Mouse (Mus musculus) spleen, postnatal 36 days (tissue): ENCODE measurements around the gene Arhgap10.

Source experiments
- DNase-seq, 2 experiments: peaks; one replicate each; pipeline ENCODE4 v3.0.0; 2022; ENCODE audit warnings: low spot score in 2 of 2, mixed read lengths in 1 of 2

Arhgap10 gene

DNA sequence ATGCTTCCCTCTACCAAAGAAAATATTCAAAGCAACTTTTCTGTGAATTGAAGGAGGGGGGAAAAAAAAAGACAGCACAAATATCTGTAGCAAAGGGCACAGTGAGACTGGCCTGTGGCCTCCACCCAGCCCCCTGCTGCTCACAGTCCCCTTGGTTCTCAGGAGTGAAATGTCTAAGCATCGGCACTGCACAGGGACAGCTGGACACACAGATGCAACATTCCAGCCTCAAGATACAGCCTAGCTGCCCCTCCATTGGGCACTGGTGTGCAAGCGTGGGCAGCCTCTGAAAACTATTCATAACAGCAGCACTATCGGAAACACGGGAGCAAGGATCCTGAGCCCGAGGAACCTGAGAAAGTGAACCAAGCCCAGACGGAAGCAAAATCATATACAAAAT lies 113.7 kb downstream of the Arhgap10 start:
- DNase-seq, result no peak

DNA sequence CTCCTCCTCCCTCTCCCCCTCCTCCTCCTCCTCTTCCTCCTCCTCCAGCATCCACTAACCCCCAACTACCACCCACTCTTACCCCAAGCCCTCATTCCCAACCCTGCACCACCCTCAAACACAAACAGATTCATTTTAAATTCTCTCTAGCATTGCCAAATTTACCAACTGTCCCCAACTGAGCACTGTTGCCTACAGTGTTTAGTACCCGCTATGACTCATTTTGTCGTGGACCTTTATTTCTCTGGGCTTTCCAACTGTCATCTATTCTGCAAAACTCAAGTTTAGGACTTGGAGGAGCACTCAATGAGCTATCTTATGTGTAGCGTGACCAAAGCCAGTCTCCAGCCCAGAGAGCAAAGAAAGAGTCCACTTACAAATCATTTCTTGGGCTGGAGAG lies 115.8 kb downstream of the Arhgap10 start:
- DNase-seq, result no peak

DNA sequence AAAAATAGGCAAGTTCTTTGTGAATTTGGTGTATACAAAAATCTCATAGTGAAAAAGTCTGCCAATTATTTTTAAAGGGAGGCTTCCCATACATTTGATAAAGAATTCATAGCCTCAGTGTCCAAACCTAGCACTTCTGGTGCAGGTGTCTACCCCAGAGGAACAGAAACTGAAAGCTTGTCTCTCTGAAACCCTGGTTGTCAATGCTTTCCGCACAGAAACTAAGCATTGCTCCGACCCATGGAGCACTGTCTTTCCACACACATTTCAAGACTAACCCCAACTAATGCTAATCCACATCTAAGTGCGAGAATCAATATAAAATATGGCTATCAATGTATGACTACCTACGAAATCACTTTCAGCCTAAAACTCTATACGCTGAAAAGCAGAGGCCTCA lies 116.6 kb downstream of the Arhgap10 start:
- DNase-seq, result peak; percentile 38 to 39

DNA sequence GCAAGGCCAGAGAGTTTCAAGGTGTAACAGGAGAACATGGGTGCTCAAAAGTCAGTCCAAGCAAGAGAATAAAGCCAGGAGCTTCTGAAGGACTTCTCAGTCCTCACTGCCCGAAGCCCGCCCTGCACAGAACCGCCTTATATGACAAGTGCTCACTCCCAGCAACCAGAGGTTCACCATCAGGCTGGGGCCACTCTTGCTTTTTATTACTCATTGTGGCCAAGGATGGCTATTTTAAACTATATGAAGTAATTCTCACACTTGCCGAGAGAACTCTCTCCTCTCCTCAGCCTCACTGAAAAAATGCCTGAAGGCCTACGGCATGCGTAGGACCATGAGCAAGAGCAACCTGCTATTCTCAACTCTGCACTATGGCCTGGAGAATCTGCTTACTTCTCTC lies 133.7 kb downstream of the Arhgap10 start:
- DNase-seq, result no peak

DNA sequence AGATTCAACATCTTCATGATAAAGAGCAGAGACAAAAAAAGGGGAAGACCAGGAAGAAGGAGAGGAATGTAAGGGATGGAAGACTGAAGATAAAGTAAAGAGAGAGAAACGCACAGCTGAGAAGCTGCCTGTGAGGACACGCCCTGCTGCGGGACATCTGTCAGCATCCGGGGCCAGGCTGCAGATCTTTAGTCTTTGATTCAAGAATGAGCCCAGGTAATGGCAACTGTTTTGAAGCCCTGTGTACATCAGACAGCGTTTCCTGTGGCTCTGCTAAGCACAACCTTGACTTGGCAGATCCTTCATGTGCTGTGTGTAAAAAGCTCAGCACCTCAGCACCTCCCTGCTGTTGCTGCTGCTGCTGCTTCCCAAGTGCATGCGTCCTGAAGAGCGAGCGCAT lies 134.1 kb downstream of the Arhgap10 start:
- no peak for DNase-seq

DNA sequence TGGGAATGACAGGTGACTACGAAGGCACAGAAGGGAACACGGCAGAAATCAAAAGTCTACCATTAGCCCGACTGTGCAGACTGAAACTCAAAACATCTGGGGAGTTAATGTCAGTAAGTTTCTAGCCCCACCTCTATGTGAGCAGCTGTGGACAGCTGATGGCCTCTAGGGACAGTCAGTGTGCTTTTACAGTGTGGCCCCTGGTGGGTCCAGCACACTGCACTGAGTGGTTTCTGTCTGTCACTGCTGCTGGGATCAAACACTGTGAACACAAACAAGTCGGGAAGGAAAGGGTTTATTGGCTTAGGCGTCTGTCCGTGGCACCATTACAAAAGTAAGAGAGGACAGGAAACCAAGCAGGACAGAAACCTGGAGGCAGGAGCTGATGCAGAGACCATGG lies 136.9 kb downstream of the Arhgap10 start:
- DNase-seq, result no peak

DNA sequence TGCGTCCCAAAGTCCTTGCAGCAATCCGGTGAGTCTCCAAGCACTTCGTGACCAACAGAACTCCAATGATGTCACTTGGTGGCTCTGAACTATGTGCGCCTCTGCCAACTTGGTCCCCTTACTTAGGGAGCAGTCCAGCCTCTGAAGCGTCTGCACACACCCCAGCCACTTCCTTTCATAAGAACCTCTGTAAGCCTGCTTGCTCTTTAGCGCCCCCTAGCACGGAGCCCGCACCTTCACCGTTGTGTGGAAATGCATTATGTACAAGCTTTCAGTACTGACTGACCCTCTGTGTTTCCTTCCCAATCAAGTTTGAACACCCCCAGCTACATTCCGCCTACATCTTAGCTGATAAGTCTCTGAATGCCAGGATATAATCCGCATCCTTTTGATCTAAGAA lies 138.5 kb downstream of the Arhgap10 start:
- DNase-seq, result peak in 1 of 2 experiments; percentile 41

DNA sequence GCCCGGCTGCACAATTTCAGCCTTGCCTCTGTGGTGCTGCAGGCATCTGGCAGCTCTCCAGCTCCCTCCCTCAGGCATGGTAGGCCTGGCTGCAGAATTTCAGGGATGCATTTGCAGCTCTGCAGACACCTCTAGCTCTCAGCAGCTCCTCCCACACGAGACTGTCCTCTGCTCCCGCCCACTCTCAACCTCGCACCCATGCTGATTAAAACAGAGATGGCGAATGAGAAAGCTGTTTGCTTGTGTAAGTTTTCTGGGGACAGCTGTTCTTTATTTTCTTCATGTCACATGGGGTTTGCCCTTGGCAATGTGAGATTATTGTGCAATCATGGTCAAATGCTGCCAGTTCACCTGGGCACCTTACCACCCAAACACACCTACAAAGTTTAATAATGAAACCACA lies 141.3 kb downstream of the Arhgap10 start:
- no peak for DNase-seq

DNA sequence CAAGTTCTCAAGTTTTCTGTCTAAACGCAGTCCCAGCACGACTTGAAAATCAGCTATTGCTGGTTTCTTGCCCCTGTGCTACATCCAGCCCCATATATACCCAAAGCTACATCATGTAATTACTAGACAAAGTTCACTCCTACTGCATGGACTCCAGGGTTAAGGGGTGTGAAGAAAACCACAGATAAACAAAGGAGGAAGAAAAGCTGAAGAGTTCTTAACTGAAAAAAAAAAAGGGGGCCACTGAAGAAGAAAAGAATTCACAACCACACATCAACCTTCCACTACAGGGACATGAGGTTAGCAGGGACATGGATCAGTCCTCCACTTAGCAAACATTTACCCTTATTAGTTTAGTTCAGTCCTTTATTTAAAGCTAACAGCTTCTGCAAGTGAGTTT lies 141.8 kb downstream of the Arhgap10 start:
- no peak for DNase-seq

DNA sequence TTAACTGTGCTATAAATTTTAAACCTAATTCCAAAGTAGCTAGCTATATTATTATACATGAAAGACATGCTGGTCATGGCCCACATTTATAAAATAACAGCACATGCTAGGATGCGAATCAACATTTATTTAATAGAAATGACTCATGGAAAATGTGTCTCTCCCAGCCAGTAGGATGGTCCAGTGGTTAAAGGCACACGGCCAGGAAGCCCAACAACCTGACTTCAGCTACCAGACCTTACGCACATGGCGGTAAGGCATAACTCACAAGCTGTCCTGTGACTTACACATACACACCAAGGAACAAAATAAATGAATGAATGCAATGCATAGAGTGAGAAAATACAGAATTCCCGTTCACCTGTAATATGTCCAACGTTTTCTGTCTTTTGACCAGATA lies 146.7 kb downstream of the Arhgap10 start:
- no peak for DNase-seq

DNA sequence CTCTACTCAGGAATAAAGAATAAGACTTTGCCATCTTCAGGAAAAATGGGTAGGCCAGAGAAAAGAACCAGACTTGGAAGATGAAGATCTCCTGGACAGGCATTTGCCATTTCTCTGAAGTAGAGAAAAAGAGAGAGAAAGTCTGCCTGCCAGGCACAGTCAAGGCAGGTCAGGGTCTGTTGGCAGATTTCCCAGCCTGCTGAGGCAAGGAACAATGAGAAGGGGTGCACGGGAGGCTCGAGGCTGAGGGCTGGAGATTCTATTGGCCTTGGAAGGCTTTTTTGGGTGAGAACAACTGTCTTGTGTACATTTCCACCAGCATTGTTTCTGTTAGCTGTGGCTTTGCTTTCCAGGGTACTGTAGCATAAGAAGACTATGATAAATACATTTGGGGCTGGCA lies 147.4 kb downstream of the Arhgap10 start:
- no peak for DNase-seq

DNA sequence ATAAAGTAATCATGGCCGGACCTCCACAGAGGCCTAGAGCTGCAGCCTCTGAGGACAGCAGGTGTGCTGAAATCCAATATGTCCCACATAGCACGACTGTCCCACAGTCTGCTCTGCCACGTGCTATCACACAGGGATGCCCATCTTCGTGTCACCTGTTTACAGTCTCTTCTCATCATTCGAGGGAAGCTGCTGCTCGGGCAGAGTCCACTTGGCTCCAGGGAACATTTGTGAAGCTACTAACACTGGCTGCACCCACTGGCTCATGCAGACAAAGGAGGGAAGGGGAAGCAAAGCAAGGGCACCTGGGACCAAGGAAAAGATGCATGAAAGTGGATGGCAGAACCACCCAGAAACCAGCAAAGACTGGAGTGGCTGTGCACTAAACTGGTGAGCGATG lies 148.1 kb downstream of the Arhgap10 start:
- no peak for DNase-seq

DNA sequence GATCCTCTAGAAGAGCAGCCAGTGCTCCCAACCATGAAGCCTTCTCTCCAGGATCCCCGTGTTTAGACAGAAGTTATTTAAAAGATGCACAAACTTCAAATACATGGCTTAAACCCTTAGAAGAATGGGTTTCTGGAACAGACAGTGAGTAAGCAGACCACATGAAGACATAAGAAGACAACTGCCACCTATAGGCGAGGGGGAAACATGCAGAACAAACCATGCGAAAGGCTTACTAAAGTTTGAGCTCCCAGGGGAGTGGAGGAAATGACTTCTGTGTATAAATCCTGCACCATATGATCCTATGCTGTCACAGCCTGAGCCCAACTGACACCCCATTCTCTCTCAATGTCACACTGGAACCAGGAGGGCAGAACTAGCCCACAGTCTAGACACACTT lies 150.7 kb downstream of the Arhgap10 start:
- DNase-seq, result peak; percentile 19 to 39

DNA sequence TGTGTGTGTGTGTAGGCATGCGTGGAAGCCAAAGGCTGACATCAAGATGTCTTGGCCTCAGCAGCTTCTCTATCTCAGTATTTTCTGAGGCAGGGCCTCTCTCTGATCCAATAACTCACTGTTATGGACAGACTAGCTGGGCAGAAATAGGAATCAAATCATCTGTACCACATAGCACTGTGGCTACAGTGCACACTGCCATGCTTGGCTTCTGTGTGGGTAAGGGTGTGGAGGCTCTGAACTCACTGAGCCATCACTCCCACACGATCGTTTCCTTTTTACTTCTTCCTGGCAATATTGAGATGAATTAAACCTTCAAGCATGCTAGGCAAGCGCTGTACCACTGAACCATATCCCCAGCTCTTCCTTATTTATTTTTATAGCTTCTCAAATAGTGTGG lies 151.3 kb downstream of the Arhgap10 start:
- DNase-seq, result no peak

DNA sequence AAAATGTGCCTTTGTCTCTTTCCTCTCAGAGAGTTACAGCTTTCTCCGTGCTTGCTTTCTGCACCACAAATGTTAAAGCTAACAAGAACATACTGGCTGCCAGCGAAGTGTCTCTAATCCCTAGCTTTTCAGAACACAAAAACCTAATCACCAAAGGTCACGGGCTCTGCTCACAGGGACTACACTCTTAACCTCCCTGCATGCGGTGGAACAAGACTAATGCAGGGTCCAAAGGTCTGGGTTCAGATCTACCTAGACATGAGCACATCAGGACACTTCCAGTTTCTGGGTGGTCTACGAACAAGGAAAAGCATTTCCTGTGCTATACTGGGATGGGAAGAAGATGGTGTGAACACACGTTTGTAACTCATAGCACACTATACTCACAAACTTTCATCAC lies 151.8 kb downstream of the Arhgap10 start:
- no peak for DNase-seq

DNA sequence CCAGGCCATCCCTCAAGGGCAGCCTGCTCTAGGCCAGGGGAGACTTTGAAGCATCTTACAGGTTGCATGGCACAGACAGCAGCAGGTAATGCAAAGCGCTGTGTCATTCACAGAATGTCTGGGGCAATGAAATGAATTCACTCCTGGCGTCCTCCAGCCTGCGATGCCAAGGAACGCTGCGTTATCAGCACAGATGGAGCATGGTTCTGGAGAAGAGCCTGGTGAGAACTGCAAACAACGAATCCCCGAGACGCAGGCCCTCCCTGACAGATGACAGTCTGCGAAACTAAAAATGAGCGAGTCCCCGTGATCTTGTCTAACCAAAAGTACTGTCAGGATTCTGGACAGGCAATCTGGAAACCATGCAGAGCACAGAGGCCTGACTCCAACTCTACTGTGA lies 153.3 kb downstream of the Arhgap10 start:
- DNase-seq, result no peak

DNA sequence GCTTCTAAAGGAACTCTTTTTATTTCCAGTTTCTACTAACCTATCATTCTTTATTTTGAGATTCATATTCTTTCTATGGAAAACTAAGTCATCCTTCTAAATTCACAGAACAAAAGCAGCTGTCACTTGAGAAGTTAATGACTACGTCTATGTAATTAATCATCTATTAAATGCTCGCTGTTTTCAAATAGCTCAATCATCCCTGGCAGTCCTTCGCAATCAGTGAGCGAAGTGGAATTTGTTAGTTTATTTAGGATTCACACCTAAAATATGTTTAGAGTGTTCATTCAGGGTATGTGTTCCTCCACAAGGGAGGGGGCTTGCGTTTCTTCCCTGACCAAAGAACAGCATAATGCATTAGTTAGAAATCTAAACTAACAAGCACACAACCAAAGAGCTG lies 156.9 kb downstream of the Arhgap10 start:
- DNase-seq, result no peak

DNA sequence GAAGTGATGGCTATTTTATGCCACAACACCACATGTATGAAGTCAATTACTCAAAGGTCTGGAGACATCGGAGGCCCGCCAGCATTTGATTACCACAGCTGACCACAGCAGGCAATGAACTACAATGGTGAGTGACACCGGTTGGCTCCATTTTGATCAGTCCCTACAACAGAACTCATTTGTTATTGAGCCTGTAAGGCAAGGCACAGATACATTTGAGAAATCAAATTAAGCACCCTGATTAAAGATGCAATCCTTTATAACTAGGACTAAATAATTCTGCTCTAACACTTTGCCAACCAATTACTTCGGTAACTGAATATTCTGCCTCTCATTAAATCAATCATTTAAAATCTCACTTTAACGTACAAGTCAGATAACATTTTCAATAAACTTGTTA lies 157.3 kb downstream of the Arhgap10 start:
- DNase-seq, result no peak

DNA sequence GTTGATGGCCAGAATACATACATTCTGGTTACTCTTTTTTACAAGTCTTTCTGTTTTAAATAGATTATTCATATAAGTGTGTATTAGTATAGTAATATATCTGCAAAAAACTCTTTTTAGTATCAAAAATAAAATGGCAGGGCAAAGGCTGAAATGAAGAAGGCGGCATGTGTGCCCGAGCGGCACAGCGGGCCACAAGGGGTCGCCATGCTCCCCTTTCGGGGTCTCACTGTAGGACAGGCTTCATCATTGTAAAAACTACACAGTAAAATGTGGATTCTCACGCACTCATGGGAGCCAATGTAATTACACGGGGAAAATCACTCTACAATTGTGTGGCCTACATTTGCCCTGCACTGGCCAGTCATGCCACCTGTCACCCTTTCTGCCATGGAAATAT lies 160.6 kb downstream of the Arhgap10 start:
- no peak for DNase-seq

DNA sequence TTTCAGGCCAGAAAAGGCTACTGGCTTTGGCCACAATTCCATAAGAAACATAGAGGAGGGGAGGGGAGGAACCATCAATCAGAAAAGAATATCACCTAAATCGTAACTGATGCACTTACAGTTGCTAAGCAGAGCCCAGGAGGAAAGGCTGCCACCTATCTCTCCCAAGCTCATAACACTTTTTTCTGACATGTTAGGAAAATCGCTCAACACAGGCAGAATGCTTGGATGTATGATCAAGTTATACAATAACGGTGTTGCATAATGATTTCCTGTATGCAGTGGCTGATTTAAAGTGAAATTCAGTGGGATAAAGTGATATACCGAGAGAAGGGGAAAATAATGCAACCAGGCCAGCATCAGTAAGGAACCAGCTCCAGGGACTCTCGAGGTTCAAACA lies 162.4 kb downstream of the Arhgap10 start:
- no peak for DNase-seq

DNA sequence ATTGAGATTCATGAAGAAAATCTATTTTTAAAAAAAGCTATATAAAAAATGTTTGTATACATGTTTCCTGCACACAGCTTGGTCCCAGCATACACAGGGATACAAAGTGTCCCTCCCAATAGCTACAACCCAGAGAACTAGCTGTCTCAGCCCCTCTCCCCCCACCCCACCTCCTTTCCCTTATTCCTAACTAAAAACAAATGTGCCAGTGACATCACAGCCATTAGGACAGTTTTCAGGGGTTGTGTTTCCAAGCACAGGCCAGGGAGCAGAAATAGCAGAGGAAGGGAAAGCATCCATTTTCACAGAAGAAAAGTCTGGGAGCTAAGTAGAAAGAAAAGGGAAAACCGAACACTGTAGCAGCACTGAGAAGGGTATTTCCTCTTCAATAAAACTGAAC lies 163.6 kb downstream of the Arhgap10 start:
- no peak for DNase-seq

DNA sequence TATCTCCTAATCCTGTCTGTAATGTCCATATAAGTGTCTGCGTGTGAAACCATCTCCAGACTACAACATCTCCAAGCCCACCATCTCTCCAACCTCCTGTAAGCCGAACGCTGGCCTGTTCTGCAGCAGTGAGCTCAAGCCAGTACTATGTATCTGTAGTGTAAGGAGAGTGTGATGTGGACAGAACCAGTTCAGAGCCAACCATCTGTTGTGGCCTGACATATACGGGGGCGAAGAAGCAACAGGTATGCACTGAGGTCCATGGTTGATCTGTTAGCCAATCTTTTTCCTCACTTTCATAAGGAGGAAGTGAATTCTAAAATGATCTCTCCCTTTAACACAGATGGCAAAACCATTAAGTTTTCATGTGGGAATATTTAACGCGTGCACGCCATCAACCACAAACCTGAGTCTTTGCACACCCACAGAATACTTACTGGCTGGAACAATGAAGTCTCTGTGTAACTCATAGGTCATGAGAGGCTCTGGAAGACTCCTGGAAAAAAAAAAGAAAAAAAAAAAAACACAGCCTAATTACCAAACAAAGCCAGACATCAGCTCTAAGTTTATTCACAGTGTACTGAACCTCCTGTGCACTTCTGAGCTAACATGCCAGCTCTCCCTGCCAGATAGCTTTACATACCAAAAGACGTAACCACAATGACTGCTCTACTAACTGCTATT lies 166.4 kb downstream of the Arhgap10 start:
- DNase-seq, result no peak

DNA sequence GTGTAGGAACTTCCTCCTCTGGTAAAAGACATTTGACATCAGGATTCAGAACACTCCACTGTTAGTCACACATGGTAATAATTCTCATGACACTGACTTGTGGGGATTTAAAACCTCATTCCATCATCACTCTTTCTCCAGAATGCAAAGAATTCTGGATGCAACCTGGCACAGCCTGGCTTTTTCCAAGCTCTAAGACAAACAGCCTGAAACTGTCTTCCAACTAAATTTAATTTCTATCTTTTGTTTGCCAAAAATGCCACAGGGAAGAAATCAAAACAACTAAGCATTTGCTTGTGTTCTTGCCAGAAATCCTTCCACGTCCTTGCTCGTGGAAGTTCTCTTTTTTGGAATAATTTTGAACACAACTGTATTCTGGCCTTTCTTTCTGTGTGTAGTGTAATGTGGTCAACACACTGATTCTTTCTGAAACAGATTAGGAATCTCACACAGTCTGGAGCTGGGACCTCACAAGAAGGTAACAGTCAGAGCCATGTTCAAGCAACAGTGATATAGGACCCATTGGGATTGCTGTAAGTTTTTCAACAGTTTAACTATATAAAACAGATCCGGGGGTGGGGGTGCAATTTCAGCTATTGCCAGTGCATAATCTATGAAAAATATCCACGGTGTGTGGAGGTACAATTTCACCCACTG lies 167.5 kb downstream of the Arhgap10 start:
- DNase-seq, result no peak

DNA sequence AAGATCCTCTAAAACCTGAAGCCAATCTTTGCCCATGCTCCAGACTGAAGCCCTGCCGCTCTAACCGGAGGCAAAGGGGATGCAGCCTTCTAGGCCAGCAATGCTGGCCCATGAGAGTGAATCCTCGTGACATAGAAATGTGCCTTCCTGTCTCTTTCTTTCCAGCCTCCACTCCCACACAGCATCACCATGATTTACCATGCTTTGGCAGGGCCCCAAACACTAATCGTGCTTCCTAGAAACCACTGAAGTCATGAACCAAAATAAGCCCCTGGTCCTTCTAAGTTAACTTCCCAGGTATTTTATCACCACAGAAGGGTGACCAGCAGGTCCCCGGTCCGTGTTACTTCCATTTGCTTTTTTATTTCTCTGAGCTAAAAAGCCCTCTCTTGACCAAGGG lies 173.8 kb downstream of the Arhgap10 start:
- no peak for DNase-seq
